Mouse (Mus musculus) cortical plate, adult 2 months (tissue): ENCODE measurements around the gene Zcchc8.

ENCODE experiments used
- CTCF ChIP-seq: fragments of 200-500 bp; IDR thresholded peaks from 2 replicates; pipeline ENCODE4 v1.5.1; 2011; ENCODE audit warnings: mild to moderate bottlenecking, control low read depth, low read length; ENCODE audit not compliant: insufficient read depth; ENCODE audit errors: extremely low read depth
- POLR2A ChIP-seq: fragments of 200-500 bp; IDR thresholded peaks from 2 replicates; pipeline ENCODE4 v1.6.1; 2011; ENCODE audit warnings: mild to moderate bottlenecking, low read length, control low read depth; ENCODE audit not compliant: insufficient read depth; ENCODE audit errors: extremely low read depth

GRCm38 (mm10) chr5:123696244-123696643, 24.7 kb downstream of the Zcchc8 start:
- TF ChIP-seq CTCF (no peak), POLR2A (no peak)
